Mouse (Mus musculus) induced T-regulatory cell, adult 2 months (primary cell): ENCODE measurements around the gene Rab11b.

ENCODE experiments used
- DNase-seq: peaks from one replicate; pipeline ENCODE4 v3.0.0-alpha.2; 2012; ENCODE audit warnings: low read depth

Rab11b gene

DNA sequence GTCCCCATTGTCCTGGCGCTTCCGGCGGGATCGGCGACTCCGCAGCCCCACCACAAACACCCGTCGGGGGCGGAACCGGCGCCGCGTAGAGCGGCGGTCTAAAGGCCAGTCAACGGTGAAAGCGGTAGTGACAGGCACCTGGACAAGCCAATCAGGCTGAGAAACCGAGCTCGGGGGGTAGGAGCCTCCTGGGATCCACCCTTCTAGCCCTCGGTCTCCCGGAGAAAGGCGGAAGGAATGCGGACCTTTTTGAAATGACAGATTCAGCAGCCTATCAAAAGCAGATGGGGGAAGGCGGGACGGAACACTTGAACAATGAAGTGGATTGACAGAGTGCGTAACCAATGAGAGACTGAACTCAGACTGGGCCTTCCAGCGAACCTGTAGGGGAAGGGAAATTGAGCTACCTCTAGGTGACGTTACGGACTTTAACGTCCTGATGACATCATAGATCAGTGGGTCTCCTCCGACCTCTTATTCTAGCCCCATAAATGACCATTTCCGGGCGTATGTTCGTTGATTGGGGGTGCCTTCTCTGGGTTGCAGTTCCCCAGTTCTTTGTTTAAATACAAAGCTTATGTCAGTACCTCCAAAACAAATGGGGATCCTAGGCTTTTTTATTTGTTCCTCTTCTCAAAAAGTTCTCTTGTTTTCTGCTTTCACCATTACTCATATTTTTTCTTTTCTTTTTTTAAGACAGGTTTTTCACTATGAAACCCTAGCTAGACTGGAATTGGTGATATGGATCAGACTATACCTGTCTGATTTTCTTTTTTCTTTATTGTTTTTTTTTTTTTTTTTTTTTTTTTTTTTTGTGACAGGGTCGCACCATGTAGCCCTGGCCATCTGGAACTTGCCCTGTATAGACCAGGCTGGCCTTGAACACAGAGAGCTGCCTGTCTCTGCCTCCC lies at the start of gene Rab11b:
TSS of gene Rab11b (minus strand) at position 276 of the 911 bp plus-strand sequence.
- DNase-seq, result peak; percentile 100

GRCm38 (mm10) chr17:33808192-33808591 lies 47.9 kb upstream of the Rab11b start:
- DNase-seq, result no peak

GRCm38 (mm10) chr17:33807181-33807888 lies 47.0 kb upstream of the Rab11b start:
- no peak for DNase-seq

DNA sequence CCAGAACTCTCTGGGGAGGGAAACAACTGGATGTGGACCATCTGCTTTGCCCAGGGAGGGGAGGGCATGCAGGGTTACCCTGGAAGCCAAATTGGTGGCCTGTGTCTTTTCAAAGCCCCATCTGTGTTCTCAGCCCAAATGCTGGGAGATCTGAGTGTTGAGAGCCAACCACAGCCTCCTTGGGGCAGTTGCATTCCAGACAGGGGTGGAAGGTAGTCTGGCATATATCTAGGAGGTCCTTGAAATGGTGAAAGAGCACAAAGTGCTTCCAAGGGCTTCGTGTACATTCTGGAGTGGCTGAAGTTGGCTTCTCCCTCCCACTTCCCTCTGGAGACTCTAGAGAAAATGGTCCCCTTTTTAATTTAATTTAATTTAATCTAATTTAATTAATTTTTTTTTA lies 44.4 kb upstream of the Rab11b start:
- DNase-seq, result no peak

DNA sequence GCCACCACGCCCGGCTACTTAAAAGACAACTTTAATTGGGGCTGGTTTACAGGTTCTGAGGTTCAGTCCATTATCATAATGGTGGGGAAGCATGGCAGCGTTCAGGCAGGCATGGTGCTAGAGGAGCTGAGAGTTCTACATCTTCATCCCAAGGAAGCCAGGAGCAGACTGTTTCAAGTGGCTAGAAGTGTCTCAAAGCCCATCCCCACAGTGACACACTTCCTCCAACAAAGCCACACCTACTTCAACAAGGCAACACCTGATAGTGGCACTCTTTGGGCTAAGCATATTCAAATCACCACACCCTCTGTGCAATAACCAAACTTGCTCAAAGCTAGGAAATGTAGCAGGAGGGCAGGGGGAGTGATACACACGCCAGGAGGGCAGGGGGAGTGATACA lies 43.9 kb upstream of the Rab11b start:
- DNase-seq, result no peak

GRCm38 (mm10) chr17:33802221-33802620 lies 41.9 kb upstream of the Rab11b start:
- peak; percentile 73 for DNase-seq

- DNase-seq, result no peak
Measured at GRCm38 (mm10) chr17:33799277-33799676, 38.9 kb upstream of the Rab11b start.

DNA sequence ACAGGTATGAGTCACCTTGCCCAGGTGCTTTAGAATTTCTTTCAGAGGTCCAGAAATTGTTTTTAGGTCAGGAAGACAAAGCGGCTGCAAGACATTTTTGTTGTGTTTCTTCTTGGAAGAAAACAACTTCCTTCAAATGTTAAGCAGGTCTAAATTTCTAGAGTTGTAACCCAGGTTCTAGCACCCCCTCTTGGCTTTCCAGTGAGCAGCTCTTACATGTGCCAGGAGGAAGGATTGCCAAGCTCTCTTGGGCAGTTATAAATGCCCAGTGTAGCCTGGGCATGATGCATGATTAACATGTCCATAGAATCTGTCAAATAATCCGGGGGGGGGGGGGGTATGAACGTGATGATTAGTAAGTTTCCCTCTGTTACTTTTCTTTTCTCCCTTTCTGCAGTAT lies 38.0 kb upstream of the Rab11b start:
- no peak for DNase-seq

GRCm38 (mm10) chr17:33788732-33789131 lies 28.4 kb upstream of the Rab11b start:
- no peak for DNase-seq

- DNase-seq, result no peak
Measured at GRCm38 (mm10) chr17:33786375-33786774, 26.0 kb upstream of the Rab11b start.

GRCm38 (mm10) chr17:33784939-33785338 lies 24.6 kb upstream of the Rab11b start:
- no peak for DNase-seq

- DNase-seq, result no peak
Measured at GRCm38 (mm10) chr17:33783408-33783807, 23.1 kb upstream of the Rab11b start.

- peak; percentile 45 for DNase-seq
Measured at GRCm38 (mm10) chr17:33782067-33782466, 21.7 kb upstream of the Rab11b start.

- peak; percentile 77 for DNase-seq
Measured at GRCm38 (mm10) chr17:33781124-33781977, 21.0 kb upstream of the Rab11b start, which contains the start of gene Angptl4. Gene Angptl4 (minus strand): TSS chr17:33781830.

- peak; percentile 74 for DNase-seq
Measured at GRCm38 (mm10) chr17:33780431-33780830, 20.1 kb upstream of the Rab11b start.

- no peak for DNase-seq
Measured at GRCm38 (mm10) chr17:33779967-33780295, 19.6 kb upstream of the Rab11b start.

DNA sequence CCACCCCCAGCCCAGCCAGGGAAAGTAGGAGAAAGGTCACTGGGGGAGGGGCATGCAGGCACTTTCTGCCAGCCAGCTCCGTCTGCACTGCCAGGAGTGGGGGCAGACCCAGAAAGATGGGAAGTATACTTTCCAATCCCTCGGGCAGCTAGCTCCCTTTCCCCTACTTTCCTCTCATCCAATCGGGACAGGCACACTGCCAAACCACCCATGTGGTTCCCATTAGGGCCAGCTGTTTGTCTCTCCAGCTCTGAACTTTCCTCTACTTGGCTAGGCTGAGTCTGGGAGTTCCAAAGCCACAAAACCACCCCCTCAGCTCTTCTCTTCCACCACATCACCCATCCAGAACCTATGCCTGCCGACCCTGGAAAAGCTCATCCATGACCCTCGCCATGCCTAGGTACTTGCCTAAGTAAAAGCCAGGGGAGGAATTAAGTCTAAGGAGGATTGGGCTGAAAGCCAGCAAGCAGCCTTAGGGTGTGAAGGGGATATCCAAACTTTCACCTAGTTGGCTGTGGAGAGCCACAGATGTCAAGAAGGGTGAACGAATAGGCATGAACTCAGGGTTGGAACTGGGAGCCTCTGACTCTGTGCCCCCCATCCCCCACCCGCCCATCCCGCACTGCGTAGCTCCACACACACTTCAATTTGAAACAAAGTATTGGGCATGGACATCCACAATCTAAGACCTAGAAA lies 19.1 kb upstream of the Rab11b start:
- DNase-seq, result no peak

DNA sequence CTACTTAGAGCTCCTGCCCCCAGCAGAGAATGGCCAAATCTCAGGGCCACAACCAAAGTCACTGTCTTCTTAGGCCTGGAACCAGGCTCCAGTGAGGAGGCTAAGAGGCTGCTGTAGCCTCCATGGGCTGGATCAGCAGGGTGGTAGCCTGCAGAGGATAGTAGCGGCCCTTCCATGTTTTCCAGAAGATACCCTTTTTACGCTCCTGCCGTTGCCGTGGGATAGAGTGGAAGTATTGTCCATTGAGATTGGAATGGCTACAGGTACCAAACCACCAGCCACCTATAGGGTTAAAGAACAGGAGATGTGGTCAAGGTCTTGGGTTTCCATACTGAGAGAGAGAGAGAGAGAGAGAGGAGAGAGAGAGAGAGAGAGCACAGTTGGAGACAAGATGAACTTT lies 15.0 kb upstream of the Rab11b start:
- DNase-seq, result no peak

GRCm38 (mm10) chr17:33774573-33775155 lies 14.3 kb upstream of the Rab11b start:
- no peak for DNase-seq

GRCm38 (mm10) chr17:33773871-33774572 lies 13.7 kb upstream of the Rab11b start:
- no peak for DNase-seq

DNA sequence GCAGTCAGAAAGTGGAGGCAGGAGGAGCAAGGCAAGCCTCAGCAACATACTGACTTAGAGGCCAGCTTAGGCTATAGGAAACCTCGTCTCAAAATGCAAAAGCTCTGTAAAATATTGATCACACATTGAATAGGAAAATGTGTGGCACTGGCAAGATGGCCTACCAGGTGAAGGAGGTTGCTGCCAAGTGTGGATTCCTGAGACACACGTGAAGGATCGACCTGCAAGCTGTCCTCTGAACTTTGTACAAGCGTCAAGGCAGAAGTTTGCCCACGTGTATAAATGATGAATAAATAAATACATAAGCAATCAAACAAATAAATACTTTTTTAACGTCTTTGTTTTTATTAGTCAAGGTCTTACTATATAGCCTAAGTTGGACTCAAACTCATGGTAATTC lies 13.1 kb upstream of the Rab11b start:
- no peak for DNase-seq
